Mouse (Mus musculus): Measurements from ENCODE around the gene Them5.

Them5 gene

DNA sequence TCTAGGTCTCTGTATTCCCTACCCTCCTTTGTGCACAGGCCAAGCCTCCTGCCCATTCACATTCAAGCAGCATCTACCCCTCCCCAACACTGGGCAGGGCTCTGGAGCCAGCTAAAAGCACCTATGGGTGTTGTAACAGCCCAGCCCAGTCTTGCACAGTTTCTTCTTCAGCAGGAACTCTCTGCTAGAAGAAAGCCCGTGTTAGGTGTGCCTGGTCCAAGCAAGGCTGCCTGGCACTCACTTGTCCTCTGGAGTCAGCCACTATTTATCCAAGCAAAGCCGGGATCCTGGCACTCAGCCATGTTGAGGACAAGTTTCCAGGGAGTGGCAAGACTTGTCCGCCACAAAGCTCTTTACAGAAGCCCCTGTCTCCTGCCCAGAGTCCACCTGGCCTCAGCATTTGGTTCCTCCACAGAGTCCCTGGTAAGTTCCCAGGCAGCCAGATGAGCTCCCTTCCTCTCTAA, at the start of gene Them5:
Gene Them5, plus strand, starts transcription at position 141 of the 464 bp plus-strand sequence.
- DNase-seq, result peak; percentile 72 to 84

DNA sequence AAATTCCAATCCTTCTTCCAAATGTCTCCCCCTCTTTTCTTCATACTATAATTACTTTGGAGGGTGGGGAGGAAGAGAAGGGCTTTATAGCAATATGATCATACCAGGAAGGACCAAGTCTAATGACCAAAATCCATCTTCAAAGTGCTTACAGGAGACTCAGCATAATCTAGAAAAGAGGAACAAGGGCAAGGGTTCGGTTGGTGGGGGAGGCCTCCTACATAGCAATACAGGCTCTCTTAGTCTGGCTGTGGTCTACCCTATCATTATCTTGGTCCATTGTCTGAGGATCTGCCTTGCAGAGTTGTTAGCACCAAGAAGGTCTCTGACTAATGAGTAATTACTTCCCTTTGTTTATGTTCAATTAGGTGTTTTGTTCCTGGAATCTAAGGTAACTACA, 36.4 kb upstream of the Them5 start:
- DNase-seq, result no peak

DNA sequence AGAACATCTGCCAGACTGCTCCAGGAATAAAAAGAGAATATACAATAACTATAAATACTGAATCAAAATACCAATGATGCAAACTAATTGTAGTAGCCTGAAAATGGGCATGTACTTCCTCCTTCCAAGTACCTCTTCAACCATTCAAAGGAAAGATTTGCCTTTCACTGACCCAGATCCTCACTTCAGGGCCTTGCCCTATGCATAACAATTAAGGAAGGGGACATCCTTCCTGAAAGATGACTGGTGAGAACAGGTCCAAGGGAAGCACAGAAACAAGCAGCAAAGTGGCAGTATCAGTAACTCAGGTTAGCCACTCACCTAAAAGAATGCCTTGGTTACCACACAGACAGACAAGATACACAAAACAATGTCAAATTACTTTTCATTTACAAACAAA, 34.9 kb upstream of the Them5 start:
- no peak for DNase-seq

DNA sequence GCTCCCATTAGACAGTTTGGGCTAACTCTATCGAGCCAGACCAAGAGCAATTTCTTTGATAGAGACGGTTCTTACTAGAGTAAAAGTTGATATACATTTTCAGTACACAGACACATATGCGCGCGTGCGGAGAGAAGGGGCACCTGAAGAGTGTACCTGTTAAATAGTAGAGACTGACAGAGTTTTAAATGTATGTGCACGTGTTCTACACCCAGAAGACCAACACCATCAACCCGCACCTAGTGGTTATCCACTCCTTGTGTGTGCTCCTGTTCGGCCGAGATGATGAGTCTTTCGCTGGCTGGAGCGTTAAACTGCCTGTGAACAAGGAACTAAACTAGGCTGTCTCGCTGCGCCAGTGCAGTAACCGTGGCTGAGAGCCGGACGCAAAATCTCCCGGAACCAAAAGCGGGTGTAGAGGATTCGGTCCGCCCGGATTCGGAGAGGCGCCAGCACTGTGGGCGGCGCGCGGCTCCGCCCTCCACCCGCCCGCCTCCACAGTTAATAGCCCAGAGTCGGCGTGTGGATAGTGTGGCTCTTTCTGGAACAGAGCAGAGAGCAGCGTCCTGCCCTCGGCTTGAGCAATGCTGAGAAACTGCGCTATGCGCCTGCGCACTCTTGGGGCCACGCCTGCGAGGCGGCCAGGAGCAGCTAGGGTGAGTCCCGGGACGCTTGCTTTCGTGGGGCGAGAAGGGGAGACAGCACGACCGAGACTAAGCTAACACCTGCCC, 32.1 kb upstream of the Them5 start, which contains the start of gene Them4:
Gene Them4, plus strand, starts transcription at position 457 of the 731 bp plus-strand sequence.
- peak; percentile 93 to 96 for DNase-seq

DNA sequence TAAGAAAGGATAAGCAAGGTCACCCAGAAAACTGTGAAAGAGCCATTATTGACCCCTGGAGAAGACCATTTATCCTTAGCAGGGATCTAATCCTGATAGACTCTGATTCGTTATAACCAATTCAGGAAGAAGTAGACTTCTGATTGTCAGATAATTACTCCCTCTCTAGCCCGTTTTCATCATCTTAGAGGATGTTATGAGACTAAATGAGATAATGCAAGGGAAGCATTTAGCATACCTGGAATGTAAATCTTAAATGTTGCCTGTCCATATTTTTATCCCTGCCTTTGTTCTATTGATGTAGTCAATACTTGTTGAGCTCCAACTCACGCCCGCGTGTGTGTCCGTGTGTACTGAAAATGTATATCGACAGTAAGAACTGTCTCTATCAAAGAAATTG, 31.4 kb upstream of the Them5 start:
- DNase-seq, result peak in 1 of 2 experiments; percentile 13

DNA sequence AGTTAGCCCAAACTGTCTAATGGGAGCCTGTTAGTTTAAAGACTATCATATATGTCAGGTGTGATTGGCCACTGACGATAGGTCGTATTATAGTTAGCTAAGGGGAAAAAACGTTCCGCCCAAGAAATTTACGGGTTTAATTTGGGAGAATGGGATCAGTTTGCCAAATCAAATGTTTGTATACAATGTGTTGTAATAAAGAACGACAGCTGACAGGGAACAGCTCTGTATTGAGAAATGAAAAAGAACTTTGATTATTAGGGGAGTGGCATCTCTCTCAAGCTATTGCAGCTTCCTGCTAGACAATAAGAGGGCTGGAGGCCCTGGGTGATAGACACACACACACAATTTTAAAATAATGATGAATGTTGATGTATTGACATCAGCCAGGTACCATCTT, 31.0 kb upstream of the Them5 start:
- peak in 1 of 2 experiments; percentile 5 for DNase-seq

DNA sequence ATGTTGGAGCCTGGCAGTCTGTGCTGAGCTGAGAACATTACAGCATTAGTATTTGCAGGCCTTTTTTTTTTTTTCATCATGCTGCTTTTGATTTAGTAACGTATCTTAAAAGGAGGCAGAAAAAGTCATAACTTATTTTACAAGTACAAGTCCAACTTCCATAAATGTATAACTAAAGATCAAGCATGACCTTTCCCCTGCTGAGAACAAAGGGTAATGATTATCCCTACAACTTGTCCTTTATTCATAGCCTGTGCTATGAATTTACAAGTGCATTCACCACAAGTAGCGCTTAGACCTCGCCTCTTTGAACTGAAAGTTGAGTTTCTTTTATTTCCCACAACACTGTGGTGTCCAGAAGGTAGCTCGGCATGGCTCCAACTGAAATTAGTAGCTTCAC, 30.5 kb upstream of the Them5 start:
- DNase-seq, result peak; percentile 19 to 34

DNA sequence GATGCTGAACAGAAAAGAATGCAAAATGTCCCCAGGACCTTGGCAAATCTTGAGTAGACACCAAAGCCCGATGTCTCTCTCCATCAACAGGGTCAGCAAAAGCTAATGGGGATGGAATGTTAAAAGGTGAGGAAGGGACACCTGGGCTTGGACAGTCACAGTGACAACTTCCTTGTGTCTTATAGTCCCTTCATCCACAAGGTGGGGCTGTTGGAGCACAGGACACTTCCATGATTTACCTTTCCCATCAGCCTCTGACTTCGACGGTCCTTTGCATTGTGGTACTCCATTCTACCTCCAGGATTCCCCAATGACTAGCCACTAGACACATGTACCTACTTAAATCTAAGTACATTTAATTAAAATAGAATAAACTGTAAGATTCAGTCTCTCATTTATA, 13.2 kb upstream of the Them5 start:
- DNase-seq, result peak; percentile 46 to 58

DNA sequence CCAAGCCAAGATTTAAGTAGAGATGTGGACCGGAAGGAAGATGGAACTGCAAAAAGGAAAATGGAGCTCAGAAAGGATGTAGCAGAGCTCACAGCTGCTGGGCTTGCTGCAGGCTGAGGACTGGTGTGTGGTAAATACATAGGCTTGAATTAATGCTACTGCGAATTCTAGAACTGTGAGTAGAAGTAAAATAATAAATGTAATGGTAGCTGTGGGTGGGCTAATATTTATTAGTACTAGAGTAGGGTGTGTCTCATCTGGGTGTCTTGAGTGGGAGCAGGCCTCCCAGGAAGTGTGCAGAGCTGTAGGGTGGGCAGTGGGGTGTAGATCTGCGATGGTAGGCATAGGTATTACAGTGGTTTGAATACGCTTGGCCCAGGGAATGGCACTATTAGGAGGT, 7.5 kb upstream of the Them5 start:
- no peak for DNase-seq

DNA sequence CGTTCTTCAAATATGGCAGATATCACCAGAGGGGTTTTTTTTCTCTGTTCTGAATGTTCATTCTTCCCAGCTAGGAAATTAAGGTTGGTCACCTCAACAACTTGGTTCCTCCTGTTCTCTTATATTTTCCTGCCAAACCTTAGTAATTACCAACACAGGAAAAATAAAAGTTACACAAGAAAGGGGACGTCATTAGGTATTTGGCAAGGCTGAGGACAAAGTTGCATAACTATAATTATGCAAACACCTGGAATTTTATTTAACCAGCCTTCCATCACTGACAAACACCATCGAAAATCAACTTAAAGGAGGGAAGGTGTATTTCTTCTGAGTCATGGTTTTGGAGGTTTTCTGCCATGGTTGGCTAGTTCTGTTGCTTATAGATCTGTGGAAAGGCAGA, 3.4 kb upstream of the Them5 start:
- DNase-seq, result no peak

DNA sequence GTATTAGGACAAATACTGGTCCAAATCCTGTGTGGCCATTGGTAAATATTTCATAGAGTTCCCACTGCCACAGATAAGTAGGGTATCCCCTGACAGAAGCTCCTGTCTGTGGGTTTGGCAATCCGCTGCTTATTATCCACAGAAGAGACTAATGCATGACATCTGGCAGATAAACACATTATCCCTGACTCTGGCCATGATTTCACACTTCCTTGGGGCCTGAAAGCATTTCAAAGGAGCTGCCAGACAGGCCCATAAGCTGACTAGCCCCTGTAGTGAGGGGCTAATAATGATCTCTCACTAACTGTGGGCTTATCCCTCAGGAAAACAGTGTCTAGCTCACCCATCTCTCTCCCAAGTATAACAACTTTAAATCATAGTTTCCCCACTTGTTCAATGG, 653 bp downstream of the Them5 start:
- DNase-seq, result peak; percentile 24 to 27

DNA sequence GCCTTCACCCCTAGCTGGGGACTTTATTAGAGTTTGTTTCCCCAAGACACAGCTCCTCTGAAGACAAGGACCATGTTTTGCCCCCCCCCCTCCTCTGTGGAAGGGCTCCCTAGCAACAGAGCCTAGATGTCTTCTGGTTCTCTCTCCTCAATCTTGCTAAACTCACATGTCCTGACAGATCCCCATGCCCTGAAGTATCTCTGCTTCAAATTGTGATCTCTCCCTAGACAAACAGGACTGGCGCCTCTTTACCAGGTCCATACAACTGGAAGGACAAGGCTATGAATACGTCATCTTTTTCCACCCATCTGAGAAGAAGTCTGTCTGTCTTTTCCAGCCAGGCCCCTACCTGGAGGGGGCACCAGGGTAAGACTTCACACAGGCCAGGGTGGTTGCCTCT, 2.3 kb downstream of the Them5 start:
- DNase-seq, result no peak

DNA sequence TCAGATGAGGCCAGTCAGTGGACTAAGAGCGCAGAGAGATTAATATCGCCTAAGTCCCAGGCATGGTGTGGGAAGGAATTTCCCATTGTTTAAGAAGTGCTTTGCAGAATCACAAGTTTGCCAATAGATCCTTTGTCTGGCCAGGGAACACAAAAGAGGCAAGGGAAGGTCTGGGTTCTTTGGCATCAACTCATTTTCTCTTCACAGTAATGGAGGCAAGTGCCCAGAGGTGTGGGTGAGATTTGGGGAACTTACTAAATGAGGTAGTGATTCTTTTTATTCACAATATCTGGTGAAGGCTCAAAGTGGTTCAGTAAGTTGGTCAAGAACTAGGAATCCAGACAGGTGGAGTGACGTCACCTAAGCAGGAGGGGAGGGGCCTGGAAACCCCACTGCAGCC, 3.0 kb downstream of the Them5 start:
- DNase-seq, result no peak

DNA sequence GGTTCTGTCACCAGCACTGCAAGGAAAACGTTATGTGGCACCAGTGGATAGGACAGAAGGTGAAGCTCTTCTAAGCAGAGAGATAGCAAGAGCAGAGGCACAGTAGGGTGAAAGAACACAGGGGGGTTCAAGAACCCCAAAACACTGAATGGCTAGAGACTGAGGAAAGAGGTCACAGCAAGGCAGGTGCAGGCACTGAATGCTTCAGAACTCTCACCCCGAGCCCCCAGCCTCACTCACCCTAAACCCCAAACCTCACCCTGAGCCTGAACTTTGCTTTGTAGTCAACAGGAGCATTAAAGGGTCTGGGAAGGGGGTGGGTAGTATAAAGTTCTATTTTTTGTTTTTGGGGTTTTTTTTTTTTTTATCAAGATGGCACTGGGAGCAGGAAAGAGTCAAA, 6.2 kb downstream of the Them5 start:
- no peak for DNase-seq

DNA sequence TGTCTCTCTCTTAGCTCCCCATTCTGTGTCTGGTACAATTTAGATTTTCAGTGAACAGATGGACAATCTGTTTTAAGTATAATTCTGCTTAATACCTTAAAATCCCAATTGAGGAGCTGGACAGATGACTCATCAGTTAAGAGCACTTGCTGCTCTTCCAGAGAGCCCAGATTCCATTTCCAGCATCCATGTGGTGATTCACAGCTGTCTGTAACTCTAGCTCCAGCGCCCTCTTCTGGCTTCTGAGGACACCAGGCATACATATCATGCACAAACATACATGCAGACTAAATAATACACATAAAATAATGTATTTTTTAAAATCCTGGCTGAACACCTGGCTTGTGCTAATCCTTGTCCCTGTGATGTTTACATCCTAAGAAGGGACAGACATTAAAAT, 18.9 kb downstream of the Them5 start:
- DNase-seq, result peak; percentile 62 to 65

DNA sequence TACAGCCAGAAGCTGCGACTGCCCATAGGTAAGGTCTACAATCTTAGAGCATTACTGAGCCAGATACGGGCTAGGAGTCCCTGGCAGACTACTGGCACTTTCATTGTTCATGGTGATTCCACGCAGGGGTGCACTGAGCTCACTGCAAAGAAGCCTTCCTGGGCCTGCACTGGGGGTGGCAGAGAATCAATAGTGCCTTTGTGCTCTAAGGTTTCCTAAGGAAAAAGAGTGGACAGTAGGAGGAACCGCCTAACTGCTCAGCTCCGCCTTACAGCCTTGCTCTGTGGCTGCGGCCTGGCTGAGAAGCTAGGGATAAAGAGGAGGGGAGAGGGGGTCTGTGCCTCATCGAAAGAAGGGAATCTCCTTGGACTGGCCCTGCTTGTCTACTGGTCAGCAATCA, 20.2 kb downstream of the Them5 start, which contains the start of gene C2cd4d:
Gene C2cd4d, plus strand, starts transcription at position 301 of the 400 bp plus-strand sequence.
- DNase-seq, result no peak

DNA sequence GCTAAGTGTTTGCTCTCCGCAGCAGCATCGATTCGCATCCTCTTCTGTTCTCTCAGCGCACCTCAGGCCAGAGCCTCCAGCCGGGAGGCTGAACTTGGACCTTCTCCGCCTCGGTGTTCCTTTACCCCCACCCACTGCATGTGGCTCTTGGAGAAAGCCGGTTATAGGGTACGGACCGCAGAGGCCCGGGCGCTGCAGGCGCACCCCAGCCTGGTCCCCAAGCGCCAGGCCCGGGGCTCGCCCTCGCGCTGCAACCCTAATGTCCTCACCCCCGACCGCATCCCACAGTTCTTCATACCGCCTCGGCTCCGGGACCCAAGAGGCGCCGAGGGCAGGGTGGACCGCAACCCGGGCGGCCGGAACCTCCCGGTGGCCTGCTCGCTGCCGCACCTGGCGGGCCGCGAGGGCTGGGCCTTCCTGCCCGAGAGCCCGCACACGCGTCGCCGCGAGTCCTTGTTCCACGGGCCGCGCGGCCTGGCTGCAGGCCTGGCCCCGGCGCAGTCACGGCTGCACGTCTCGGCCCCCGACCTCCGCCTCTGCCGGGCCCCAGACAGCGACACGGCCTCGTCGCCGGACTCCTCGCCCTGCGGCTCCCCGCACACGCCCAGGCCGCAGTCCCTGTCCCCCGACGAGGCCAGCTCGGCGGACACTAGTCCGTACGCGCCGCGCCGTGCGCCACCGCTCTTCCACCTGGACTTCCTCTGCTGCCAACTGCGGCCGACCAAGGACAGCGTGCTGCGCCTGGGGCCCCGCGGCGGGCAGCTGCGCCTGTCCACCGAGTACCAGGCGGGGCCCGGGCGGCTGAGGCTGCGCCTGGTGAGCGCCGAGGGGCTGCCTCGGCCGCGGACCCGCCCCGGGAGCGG, 21.6 kb downstream of the Them5 start:
- peak; percentile 79 to 80 for DNase-seq

DNA sequence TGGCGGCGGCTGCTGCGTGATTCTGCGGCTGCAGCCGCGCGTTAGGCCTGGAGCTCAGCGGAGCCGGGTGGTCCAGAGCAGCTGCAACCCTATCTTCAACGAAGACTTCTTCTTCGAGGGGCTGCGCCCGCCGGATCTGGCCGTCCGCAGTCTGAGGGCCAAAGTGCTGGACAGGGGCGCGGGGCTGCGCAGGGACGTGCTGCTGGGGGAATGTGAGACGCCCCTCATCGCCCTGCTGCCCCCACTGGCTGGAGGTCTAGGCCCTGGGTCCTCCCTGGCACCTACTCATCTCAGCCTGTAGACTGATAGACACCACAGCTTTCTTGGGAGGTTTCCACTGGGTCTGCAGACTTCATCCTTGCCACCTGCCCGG, 22.2 kb downstream of the Them5 start:
- DNase-seq, result peak in 1 of 2 experiments; percentile 67

DNA sequence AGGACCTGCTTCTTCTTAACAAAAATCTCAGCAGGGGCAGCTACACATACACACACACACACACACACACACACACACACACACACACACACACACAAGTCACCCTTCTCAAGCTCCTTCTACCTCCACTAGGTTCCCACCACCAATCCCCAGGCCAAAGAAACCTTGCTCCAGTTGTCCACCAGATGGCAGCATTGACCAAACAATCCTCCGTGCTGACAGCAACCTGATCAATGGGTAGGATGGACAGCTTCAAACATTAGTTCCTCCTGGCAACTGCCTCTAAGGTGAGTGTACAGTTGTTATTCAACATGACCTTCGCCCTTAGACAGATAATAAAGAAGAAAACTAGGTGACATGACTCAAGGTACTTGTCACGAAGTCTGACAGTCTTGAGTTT, 24.9 kb downstream of the Them5 start:
- DNase-seq, result peak; percentile 90 to 92

DNA sequence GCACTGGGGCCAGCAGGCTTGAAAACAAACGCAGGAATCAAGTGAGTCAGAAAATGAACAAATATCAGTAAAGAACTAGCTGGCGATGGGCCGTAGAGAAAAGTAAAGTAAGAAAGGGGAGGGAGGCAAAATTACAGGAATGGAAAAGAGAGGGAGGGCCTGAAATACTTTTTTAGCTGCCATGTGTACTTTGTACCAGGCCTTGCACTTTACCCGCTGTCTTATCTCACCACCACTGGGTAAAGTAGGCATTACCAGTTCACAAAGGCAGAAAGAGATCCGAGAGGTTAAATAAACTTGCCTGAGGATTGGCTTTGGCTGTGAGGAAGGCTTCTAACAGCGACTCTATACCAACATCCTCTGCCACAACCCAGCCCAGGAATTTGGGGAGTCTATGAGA, 25.6 kb downstream of the Them5 start:
- DNase-seq, result no peak

DNA sequence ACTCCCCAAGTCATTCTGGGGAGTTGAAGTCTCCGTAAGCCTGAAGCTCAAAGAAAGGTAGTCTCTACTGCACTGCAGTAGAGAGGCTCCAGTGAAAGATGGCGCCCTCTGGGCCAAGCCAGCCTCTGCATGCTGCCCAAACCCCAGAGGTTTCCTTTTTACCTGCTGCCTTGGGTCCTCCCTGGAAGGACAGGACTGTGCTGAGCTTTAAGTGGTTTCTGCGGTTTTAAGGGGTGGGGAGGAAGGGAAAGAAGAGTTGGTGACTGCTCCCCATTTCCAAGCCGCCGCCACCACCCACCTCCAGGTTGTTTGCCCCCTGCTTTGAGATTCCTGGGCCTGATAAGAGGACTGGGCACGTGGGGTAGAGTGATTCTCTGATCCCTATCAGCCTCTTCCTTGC, 26.7 kb downstream of the Them5 start:
- DNase-seq, result no peak

DNA sequence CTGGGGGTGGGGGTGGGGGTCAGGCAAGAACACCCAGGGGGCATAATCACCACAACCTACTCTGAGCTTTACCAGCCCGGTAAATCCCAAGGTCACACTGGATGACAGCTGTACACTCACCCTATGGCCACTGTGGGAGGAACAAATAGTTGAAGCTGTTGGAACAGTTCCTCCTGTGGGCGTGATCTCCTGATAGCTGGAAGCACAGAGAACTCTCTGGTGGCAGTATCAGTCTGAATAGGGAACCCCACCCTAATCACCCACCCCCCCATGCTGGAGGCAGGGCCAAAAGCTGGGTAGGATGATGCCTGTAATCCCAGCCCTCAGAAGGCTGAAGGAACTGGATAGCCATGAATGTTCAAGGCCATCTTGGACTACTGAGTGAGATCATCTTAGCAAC, 27.8 kb downstream of the Them5 start:
- no peak for DNase-seq

DNA sequence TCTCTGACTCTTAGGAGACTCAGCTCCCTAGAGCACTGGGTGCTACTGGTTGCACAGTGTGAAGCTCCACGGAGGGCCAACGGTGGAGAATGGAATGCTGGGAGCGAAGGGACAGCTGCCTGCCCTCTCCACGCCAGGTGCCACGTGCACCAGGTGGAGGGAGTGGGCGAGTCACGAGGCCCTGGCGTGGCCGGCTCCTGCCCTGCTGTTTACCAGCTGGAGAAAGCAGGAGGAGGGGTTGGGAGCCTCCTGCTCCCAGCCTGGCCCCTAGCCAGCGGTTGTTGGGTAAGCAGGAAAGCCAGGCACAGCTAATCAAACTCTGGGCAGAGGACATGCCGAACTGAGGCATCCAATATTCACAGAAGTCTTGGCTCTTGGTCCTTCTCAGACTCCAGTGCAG, 29.7 kb downstream of the Them5 start:
- peak; percentile 95 to 96 for DNase-seq

DNA sequence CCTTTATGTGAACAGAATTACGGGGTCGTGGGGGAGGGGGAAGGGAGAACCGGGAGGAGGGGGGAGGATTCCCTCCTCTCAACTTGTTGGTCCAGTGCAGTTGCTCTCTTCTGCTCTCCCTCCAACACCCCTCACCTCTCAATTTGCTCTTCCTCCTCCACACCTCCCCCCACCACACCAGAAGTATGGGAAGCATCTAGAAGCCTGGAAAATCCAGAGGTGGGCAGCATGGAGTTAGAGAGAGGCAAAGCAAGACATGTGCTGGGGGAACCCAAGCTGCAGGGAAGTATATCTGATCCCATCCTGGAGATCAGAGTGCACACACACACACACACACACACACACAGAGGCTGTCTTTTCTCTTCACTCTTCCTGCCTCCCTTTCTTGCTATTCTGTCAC, 30.1 kb downstream of the Them5 start:
- DNase-seq, result no peak
